Mouse (Mus musculus) embryonic facial prominence, embryonic 11.5 days (tissue): ENCODE measurements around the gene Armh3. TPM values are rescaled to one million over a fixed set of nuclear protein-coding genes. Genes with fewer than 3 reads are reported as not detected.

Experiments used
- ATAC-seq: fragments of 200-750 bp; cut with Nextera tagmentation; replicated peaks from 2 replicates; pipeline ENCODE4 v1.8.0; 2017; ENCODE audit warnings: low read depth; ENCODE audit not compliant: insufficient number of reproducible peaks, low FRiP score, low TSS enrichment
- DNase-seq: peaks from one replicate; pipeline ENCODE4 v3.0.0-alpha.2; 2015; ENCODE audit warnings: low spot score
- H3K27ac ChIP-seq: fragments of 300-500 bp; sonication (generic); replicated peaks from 2 replicates; pipeline ENCODE4 v1.5.1; 2014; ENCODE audit warnings: mild to moderate bottlenecking, low read depth, low read length, control low read depth
- H3K27me3 ChIP-seq: fragments of 300-500 bp; sonication (generic); 2 replicates; pipeline ENCODE4 v1.6.1; 2014; ENCODE audit warnings: mild to moderate bottlenecking, low read length, moderate library complexity, mixed read lengths; ENCODE audit not compliant: control insufficient read depth, insufficient read depth
- H3K36me3 ChIP-seq: fragments of 300-500 bp; sonication (generic); replicated peaks from 2 replicates; pipeline ENCODE4 v1.6.1; 2014; ENCODE audit warnings: low read depth, mild to moderate bottlenecking, low read length, moderate library complexity, mixed read lengths; ENCODE audit not compliant: control insufficient read depth, insufficient read depth
- H3K4me1 ChIP-seq: fragments of 300-500 bp; sonication (generic); 2 replicates; pipeline ENCODE4 v1.6.1; 2014; ENCODE audit warnings: low read length, mixed read lengths; ENCODE audit not compliant: control insufficient read depth, insufficient read depth
- H3K4me2 ChIP-seq: fragments of 300-500 bp; sonication (generic); 2 replicates; pipeline ENCODE4 v1.6.1; 2014; ENCODE audit warnings: low read depth, mild to moderate bottlenecking, control low read depth, low read length, moderate library complexity
- H3K4me3 ChIP-seq: fragments of 300-500 bp; sonication (generic); 2 replicates; pipeline ENCODE4 v1.5.1; 2014; ENCODE audit warnings: low read depth, low read length, control low read depth
- H3K9ac ChIP-seq: fragments of 300-500 bp; sonication (generic); replicated peaks from 2 replicates; pipeline ENCODE4 v1.6.1; 2014; ENCODE audit warnings: mild to moderate bottlenecking, control low read depth, low read length
- H3K9me3 ChIP-seq: fragments of 300-500 bp; sonication (generic); replicated peaks from 2 replicates; pipeline ENCODE4 v1.6.1; 2016; ENCODE audit warnings: mild to moderate bottlenecking, low read length, inconsistent platforms, mixed read lengths; ENCODE audit not compliant: control insufficient read depth
- WGBS: fragments of 180-500 bp; shearing (Covaris S2); extraction: QIAGEN DNeasy Blood & Tissue Kit; methylation state at CpG from one replicate; pipeline ENCODE4 v1.1.7; 2014; 5-methylcytosine and 5-hydroxymethylcytosine counted together
- polyA plus RNA-seq: library from polyadenylated mRNA; unstranded; fragments of >200 nt; fragmentation: Nextera tagmentation; extraction: Ambion mirVana; gene quantifications from 2 replicates; pipeline ENCODE4 v1.2.1, GENCODE M21; 2014

Gene Armh3
- polyA plus RNA-seq, 1 experiment from 2014 or later: 13.9 TPM

DNA sequence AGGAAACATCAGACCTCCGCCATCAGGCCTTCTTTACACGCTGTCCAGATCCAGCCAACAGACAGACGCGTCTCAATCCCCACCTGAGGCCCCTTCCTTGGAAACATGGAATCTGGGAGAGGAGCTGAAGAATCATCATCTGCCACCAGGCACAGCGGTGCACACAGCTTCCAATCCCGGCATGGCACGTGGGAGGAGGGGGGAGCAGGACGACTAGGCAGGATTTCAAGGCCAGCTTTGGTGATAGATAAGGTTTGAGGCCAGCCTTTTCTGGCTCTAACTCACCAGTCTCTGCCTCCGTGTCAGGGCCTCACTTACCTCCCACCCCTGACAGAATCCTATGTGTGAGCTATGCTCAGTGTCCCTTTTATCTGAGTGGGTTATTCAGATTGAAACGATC is 162.8 kb downstream of the Armh3 start:
- DNase-seq (no peak), ATAC-seq (no peak)
- no peak overlapping the region for H3K4me3 ChIP-seq
- H3K36me3 ChIP-seq: no peaks in the 10 kb centered on the region
- H3K9me3 ChIP-seq: no peaks in the 10 kb centered on the region
- no peak overlapping the region for H3K9ac ChIP-seq
- no peak overlapping the region for H3K4me2 ChIP-seq
- H3K4me1 ChIP-seq: no peaks in the 10 kb centered on the region
- WGBS: 89% methylated on average over 10 of the region's 10 CpGs
- no peak overlapping the region for H3K27ac ChIP-seq
- no peaks in the 10 kb centered on the region for H3K27me3 ChIP-seq

DNA sequence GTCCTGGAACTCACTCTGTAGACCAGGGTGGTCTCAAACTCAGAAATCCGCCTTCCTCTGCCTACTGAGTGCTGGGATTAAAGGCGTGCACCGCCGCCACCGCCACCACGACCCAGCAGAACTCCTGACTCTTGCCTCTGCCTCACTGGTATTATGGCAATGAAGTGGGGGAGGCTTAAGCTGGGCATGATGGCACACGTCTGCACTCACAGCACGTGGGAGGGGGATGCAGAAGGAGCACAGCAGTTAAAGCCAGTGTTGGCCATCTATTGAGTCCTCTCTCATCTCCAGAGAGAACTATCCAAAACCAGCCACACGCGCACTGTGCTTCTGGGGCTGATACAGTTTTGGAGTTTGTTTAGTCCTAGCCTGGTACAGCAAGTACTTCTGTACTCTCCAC is 164.6 kb downstream of the Armh3 start:
- H3K4me2 ChIP-seq: no peak overlapping the region
- no peaks in the 10 kb centered on the region for H3K36me3 ChIP-seq
- no peak overlapping the region for H3K4me3 ChIP-seq
- H3K4me1 ChIP-seq: no peaks in the 10 kb centered on the region
- no peak for DNase-seq
- ATAC-seq: no peak
- WGBS: 87% methylated on average over 10 of the region's 10 CpGs
- no peak overlapping the region for H3K27ac ChIP-seq
- no peaks in the 10 kb centered on the region for H3K27me3 ChIP-seq
- H3K9me3 ChIP-seq: no peaks in the 10 kb centered on the region
- no peak overlapping the region for H3K9ac ChIP-seq

DNA sequence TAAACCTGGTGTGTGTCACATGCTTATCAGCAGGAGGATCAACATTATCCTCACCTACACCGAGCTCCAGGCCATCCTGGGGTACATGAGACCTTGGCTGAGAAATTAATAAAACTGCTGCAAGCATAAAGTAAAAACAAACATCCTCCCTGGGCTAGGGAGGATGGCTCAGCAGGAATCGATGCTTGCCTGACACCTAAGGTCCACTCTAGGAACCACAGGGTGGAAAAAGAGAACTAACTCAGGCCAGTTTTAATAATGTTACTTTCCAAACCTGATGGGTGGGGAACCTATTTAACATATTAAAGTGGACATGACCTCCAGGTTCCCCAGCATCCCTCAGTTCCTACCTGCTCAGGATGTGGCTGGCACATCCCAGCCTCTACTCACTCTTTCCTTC is 167.6 kb downstream of the Armh3 start:
- ATAC-seq (no peak), DNase-seq (no peak)
- H3K9me3 ChIP-seq: no peaks in the 10 kb centered on the region
- H3K4me2 ChIP-seq: no peak overlapping the region
- H3K4me3 ChIP-seq: no peak overlapping the region
- no peak overlapping the region for H3K27ac ChIP-seq
- H3K9ac ChIP-seq: no peak overlapping the region
- no peaks in the 10 kb centered on the region for H3K36me3 ChIP-seq
- WGBS: 74% methylated on average over 2 of the region's 2 CpGs
- H3K27me3 ChIP-seq: no peaks in the 10 kb centered on the region
- no peaks in the 10 kb centered on the region for H3K4me1 ChIP-seq

DNA sequence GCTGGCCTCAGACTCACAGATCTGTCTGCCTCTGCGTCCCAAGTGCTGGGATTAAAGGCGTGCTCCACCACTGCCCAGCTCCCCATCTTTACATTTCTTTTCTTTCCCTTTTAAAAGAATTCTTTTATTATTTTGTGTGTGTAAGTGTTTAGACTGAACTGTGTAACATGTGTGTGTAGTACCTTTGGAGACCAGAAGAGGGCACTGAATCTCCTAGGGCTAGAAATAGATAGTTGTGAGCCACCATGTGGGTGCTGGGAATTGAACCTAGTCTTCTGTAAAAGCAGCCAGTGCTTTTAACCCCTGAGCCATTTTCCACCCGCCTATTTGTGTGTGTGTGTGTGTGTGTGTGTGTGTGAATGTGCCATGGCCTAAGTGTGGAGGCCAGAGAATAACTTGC is 170.6 kb downstream of the Armh3 start:
- WGBS: 93% methylated on average over 3 of the region's 3 CpGs
- H3K4me2 ChIP-seq: no peak overlapping the region
- DNase-seq: no peak
- H3K36me3 ChIP-seq: no peaks in the 10 kb centered on the region
- H3K9ac ChIP-seq: no peak overlapping the region
- H3K9me3 ChIP-seq: no peaks in the 10 kb centered on the region
- no peak for ATAC-seq
- no peaks in the 10 kb centered on the region for H3K4me1 ChIP-seq
- no peak overlapping the region for H3K4me3 ChIP-seq
- H3K27ac ChIP-seq: no peak overlapping the region
- H3K27me3 ChIP-seq: no peaks in the 10 kb centered on the region

DNA sequence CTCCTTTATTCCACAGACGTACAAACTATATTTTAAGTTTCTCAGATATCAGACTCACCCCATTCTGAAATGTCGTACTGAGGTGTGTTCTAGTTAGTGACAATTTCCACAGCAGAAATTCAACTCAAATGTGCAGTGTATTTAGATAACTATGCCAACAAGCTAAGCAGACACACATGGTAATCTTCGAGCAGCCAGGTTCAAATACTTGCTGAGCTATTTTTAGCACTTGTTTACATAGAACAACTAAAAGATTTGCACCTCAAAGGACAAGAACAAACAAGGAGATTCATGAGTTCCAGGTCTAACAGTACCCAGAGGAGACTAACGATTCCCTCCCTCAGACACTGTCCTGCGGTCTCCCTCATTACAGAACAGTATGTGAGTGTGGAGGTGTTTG is 171.2 kb downstream of the Armh3 start:
- no peak overlapping the region for H3K9ac ChIP-seq
- no peaks in the 10 kb centered on the region for H3K36me3 ChIP-seq
- no peaks in the 10 kb centered on the region for H3K4me1 ChIP-seq
- no peak overlapping the region for H3K27ac ChIP-seq
- 86% methylated on average over 5 of the region's 5 CpGs for WGBS
- H3K4me3 ChIP-seq: no peak overlapping the region
- no peaks in the 10 kb centered on the region for H3K9me3 ChIP-seq
- ATAC-seq (no peak), DNase-seq (no peak)
- no peak overlapping the region for H3K4me2 ChIP-seq
- H3K27me3 ChIP-seq: no peaks in the 10 kb centered on the region

DNA sequence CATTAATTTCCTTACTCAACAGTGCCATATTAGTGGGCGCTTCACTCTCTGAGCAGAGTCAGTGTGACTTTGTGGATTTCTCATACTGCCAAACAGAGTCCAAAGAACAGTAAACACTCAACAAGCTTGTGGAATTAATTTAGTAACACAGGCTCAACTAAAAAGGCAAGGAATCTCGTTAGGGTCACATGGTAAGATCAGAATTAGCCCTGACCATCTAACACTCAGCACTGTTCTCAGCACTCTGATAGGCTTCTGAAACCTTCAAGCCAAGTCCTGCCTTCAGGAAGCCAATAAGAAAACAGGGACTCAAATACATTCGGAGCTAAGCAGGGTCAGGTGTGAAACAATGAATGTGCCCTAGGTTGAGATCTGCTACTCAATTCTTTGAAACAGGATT is 172.1 kb downstream of the Armh3 start:
- H3K9ac ChIP-seq: no peak overlapping the region
- WGBS: 77% methylated on average over 3 of the region's 3 CpGs
- no peaks in the 10 kb centered on the region for H3K27me3 ChIP-seq
- ATAC-seq: no peak
- no peak overlapping the region for H3K4me3 ChIP-seq
- H3K36me3 ChIP-seq: no peaks in the 10 kb centered on the region
- DNase-seq: no peak
- H3K4me1 ChIP-seq: no peaks in the 10 kb centered on the region
- no peak overlapping the region for H3K27ac ChIP-seq
- no peak overlapping the region for H3K4me2 ChIP-seq
- H3K9me3 ChIP-seq: no peaks in the 10 kb centered on the region

DNA sequence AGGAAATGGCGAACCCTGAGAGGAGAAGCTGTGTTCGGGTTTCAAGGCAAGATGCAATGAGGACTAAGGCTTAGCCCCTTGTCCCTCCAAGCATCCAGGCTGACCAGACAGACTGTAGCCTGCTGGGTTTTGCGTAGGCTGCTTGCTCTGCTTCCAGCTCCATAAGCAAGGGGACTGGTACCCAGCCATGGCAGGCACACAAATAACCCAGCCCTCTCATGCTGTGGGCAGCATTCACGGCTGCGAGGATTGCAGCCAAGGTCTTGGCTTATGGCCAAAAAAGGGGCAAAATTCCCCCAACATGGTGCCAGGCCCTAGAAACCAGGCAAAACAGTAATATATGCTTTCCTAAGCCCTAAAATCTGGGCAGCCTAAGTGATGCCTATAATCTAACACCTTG is 176.5 kb downstream of the Armh3 start:
- ATAC-seq (no peak), DNase-seq (no peak)
- WGBS: 74% methylated on average over 5 of the region's 5 CpGs
- H3K27me3 ChIP-seq: no peaks in the 10 kb centered on the region
- H3K27ac ChIP-seq: no peak overlapping the region
- H3K4me2 ChIP-seq: no peak overlapping the region
- no peak overlapping the region for H3K9ac ChIP-seq
- no peaks in the 10 kb centered on the region for H3K4me1 ChIP-seq
- no peak overlapping the region for H3K4me3 ChIP-seq
- no peaks in the 10 kb centered on the region; the same call in 1 of the 2 replicates for H3K36me3 ChIP-seq
- H3K9me3 ChIP-seq: no peaks in the 10 kb centered on the region

DNA sequence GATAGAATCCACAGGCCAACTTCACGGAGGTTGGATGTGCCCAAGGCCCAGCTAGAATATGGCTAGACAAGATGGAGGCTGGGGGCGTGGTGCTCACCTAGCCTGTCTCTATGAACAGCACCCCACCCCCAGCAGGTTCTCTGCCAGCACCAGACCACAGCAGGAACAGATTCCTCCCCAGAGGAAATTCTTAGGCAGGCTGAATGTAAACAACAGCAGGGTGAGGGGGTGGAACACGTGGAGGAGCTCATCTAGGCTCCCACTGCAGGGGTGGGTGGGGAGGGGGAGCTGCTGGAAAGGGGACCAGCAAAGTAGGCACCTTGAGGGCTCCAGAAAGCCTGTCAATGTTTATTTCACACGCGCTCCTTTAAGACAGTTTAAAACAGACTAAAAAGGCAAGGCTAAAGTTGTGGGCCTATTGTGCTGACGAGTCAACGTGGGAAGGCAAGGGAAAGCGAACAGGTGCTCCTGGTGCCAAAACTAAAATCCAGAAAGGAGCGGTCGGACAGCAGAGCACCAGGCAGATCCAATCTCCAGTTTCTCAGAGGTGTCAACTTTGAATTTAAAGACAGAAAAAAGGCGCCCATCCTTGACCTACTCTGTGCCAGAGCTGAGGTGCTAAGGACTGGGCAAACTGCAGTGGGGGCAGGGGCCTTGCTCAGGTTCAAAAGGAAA is 180.3 kb downstream of the Armh3 start:
- H3K36me3 ChIP-seq: no peaks in the 10 kb centered on the region; the same call in 1 of the 2 replicates
- H3K27me3 ChIP-seq: no peaks in the 10 kb centered on the region; the same call in 1 of the 2 replicates
- WGBS: 62% methylated on average over 11 of the region's 11 CpGs
- H3K4me2 ChIP-seq: no peak overlapping the region
- ATAC-seq (no peak), DNase-seq (no peak)
- no peak overlapping the region for H3K9ac ChIP-seq
- peaks cover 7% of the 10 kb centered on the region for H3K4me1 ChIP-seq
- H3K9me3 ChIP-seq: no peaks in the 10 kb centered on the region
- no peak overlapping the region for H3K4me3 ChIP-seq
- H3K27ac ChIP-seq: no peak overlapping the region
